Mouse (Mus musculus): ENCODE measurements around the gene Trhde. TPM values are rescaled to one million over a fixed set of nuclear protein-coding genes. Genes with fewer than 3 reads are reported as not detected.

Gene Trhde
- polyA plus RNA-seq, 1 experiment from 2014 or later, result 0.52 TPM

DNA sequence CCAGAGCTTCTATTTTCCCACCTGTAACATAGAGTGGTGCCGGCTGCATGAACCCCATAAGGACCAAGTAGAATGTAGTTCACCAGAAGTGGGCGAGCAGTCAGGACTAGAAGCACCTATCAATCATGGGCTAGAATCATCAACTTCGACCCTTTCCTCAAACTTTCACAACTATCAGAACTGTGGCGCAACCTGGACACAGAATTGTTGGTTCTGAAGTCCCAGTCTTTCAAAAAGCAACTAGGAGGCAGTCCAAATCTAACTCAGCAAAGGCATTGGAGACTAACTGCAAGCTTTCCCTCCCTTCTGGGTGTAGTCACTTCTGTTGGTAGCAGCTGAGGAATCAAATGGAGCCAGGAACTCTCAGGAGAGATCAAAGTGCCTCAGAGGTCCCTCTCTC lies 2.6 kb downstream of the Trhde start:
- Histone ChIP-seq H3K27me3 (ENCODE audit: control insufficient read depth, insufficient read depth, low read length) (peaks cover 38% of the 10 kb centered on the region), H3K36me3 (ENCODE audit: control insufficient read depth, insufficient read depth, low read length) (no peaks in the 10 kb centered on the region), H3K4me2 (ENCODE audit: low read depth, severe bottlenecking) (no peak overlapping the region), H3K27ac (replicated peaks; ENCODE audit: low read depth, low read length) (no peak overlapping the region), H3K4me3 (ENCODE audit: low read depth, low read length) (no peak overlapping the region), H3K9ac (ENCODE audit: low read length) (no peak overlapping the region), H3K4me1 (ENCODE audit: control insufficient read depth, insufficient read depth, low read length) (0 out of 2 replicates have a peak, but pooled peaks cover 2% of the 10 kb centered on the region), H3K9me3 (ENCODE audit: control insufficient read depth, low read length) (no peaks in the 10 kb centered on the region)
- peak; percentile 20 for DNase-seq (ENCODE audit: low spot score)
- ATAC-seq (ENCODE audit: insufficient number of reproducible peaks, low FRiP score, low TSS enrichment, low read depth), result no peak
- 82% methylated on average over 4 of the region's 4 CpGs for whole genome bisulfite sequencing

DNA sequence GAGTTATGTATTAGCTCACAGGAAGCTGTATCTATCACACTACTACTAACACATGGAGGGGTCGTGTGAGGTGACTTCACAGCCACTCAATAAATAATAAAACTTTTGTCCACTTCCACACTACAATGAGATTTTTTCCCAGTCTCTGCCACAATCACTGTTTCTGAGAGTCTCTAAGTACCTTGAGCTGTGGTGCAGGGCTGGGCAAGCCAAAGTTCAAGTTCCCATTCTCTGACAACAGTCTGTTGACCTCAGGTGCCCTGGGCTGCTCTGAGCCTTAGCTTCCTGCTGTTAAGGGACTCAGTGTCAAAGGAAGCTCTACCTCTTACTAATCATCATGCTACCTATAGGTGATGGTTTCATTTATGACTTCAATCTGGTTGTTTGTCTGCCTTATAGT lies 3.3 kb downstream of the Trhde start:
- no peak overlapping the region for H3K4me2 ChIP-seq (ENCODE audit: low read depth, severe bottlenecking)
- no peaks in the 10 kb centered on the region for H3K36me3 ChIP-seq (ENCODE audit: control insufficient read depth, insufficient read depth, low read length)
- no peaks in the 10 kb centered on the region for H3K9me3 ChIP-seq (ENCODE audit: control insufficient read depth, low read length)
- H3K27ac ChIP-seq (replicated peaks; ENCODE audit: low read depth, low read length), result no peak overlapping the region
- WGBS, result 33% methylated on average over 1 of the region's 1 CpGs
- no peak overlapping the region for H3K4me3 ChIP-seq (ENCODE audit: low read depth, low read length)
- H3K27me3 ChIP-seq (ENCODE audit: control insufficient read depth, insufficient read depth, low read length), result peaks cover 38% of the 10 kb centered on the region
- DNase-seq (ENCODE audit: low spot score) (peak; percentile 21), ATAC-seq (ENCODE audit: insufficient number of reproducible peaks, low FRiP score, low TSS enrichment, low read depth) (no peak)
- H3K9ac ChIP-seq (ENCODE audit: low read length), result no peak overlapping the region
- 0 out of 2 replicates have a peak, but pooled peaks cover 2% of the 10 kb centered on the region for H3K4me1 ChIP-seq (ENCODE audit: control insufficient read depth, insufficient read depth, low read length)

DNA sequence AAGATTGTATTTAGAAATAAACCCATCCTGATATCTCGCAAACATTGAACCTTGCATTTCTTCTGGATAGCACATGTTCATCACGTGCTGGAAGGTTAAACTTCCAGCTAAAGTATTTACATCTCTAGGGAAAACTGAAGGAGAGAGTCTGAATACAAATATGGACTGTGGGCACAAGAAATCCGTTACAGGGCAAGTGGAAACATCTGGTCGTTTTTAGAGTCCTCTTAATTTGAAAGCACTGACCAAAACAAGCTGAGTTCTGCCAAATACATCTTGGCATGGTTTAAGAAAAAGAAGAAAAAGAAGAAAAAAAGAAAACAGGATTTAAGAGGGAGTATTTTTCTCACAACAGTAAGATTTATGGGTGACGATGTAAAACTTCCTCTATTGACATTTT lies 3.9 kb downstream of the Trhde start:
- WGBS, result 34% methylated on average over 5 of the region's 5 CpGs
- 0 out of 2 replicates have a peak, but pooled peaks cover 2% of the 10 kb centered on the region for H3K4me1 ChIP-seq (ENCODE audit: control insufficient read depth, insufficient read depth, low read length)
- no peak overlapping the region for H3K4me3 ChIP-seq (ENCODE audit: low read depth, low read length)
- H3K27me3 ChIP-seq (ENCODE audit: control insufficient read depth, insufficient read depth, low read length), result peaks cover 35% of the 10 kb centered on the region
- no peak overlapping the region for H3K27ac ChIP-seq (replicated peaks; ENCODE audit: low read depth, low read length)
- no peak overlapping the region for H3K4me2 ChIP-seq (ENCODE audit: low read depth, severe bottlenecking)
- H3K9ac ChIP-seq (ENCODE audit: low read length), result no peak overlapping the region
- DNase-seq (ENCODE audit: low spot score), result no peak
- ATAC-seq (ENCODE audit: insufficient number of reproducible peaks, low FRiP score, low TSS enrichment, low read depth), result no peak
- no peaks in the 10 kb centered on the region for H3K36me3 ChIP-seq (ENCODE audit: control insufficient read depth, insufficient read depth, low read length)
- H3K9me3 ChIP-seq (ENCODE audit: control insufficient read depth, low read length), result no peaks in the 10 kb centered on the region

DNA sequence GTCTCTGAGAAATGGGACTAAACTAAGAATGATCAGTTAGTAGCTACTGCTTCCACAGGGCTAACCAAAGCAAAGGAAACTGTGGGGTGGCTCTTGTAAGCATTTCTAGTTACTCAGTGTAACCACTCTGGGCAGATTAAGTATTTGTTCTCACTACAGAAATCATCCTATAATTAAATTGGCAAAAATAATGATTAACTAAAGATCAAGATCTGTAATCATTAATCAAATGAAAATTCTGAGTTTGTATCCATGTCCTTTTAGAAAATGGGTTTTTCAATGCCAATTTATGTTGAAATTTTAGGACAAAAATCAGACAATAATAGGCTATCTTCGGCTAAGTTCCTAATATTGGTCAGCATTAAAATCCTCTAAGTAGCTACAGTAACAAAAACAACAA lies 4.4 kb downstream of the Trhde start:
- peaks cover 31% of the 10 kb centered on the region for H3K27me3 ChIP-seq (ENCODE audit: control insufficient read depth, insufficient read depth, low read length)
- DNase-seq (ENCODE audit: low spot score), result no peak
- no peak overlapping the region for H3K4me3 ChIP-seq (ENCODE audit: low read depth, low read length)
- 0 out of 2 replicates have a peak, but pooled peaks cover 2% of the 10 kb centered on the region for H3K4me1 ChIP-seq (ENCODE audit: control insufficient read depth, insufficient read depth, low read length)
- no peaks in the 10 kb centered on the region for H3K9me3 ChIP-seq (ENCODE audit: control insufficient read depth, low read length)
- H3K27ac ChIP-seq (replicated peaks; ENCODE audit: low read depth, low read length), result no peak overlapping the region
- 87% methylated on average over 1 of the region's 1 CpGs for whole genome bisulfite sequencing
- H3K4me2 ChIP-seq (ENCODE audit: low read depth, severe bottlenecking), result no peak overlapping the region
- H3K9ac ChIP-seq (ENCODE audit: low read length), result no peak overlapping the region
- ATAC-seq (ENCODE audit: insufficient number of reproducible peaks, low FRiP score, low TSS enrichment, low read depth), result no peak
- no peaks in the 10 kb centered on the region for H3K36me3 ChIP-seq (ENCODE audit: control insufficient read depth, insufficient read depth, low read length)

DNA sequence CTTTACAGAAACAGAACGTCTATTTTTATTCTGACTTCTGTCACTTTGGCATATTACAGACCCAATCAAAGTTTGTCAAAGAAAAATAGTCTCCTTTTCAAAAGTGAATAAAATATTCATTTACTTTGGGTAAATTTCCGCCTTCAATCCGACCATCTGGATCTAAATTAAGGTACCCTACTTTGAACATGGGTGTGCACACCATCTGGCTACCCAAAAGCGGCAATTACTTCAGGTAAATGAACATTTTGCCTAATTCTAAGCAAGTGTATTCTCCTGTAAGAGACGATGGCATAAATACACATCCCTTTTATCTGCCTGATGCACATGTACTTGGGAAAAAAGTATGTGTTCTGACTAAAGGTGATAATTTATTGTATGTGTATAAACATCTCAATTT lies 5.2 kb downstream of the Trhde start:
- Histone ChIP-seq H3K27ac (replicated peaks; ENCODE audit: low read depth, low read length) (no peak overlapping the region), H3K4me3 (ENCODE audit: low read depth, low read length) (no peak overlapping the region), H3K4me2 (ENCODE audit: low read depth, severe bottlenecking) (no peak overlapping the region), H3K9ac (ENCODE audit: low read length) (no peak overlapping the region), H3K9me3 (ENCODE audit: control insufficient read depth, low read length) (no peaks in the 10 kb centered on the region), H3K36me3 (ENCODE audit: control insufficient read depth, insufficient read depth, low read length) (no peaks in the 10 kb centered on the region), H3K4me1 (ENCODE audit: control insufficient read depth, insufficient read depth, low read length) (no peaks in the 10 kb centered on the region), H3K27me3 (ENCODE audit: control insufficient read depth, insufficient read depth, low read length) (peaks cover 24% of the 10 kb centered on the region)
- DNase-seq (ENCODE audit: low spot score) (no peak), ATAC-seq (ENCODE audit: insufficient number of reproducible peaks, low FRiP score, low TSS enrichment, low read depth) (no peak)
- WGBS, result 77% methylated on average over 5 of the region's 5 CpGs

DNA sequence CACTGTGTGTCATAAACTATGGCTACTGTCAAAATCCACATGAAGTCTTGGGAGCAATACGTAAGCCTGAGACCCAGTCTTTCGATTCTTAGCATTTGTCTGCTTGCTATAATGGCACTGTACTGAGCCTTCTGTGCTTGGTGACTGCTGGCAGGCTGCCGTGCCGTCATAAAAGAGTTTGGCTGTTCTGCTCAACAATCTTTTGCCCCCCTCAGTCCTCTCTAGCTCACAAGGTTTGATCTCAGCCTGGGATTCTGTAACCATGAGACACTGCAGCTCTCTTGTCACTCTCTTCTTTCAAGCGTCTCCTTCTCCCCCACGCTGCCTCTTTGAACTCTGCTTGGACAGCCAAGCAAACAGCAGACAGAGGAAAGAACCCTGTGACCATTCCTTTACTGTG lies 7.9 kb downstream of the Trhde start:
- no peak for DNase-seq (ENCODE audit: low spot score)
- no peaks in the 10 kb centered on the region for H3K9me3 ChIP-seq (ENCODE audit: control insufficient read depth, low read length)
- no peak overlapping the region for H3K27ac ChIP-seq (replicated peaks; ENCODE audit: low read depth, low read length)
- no peak for ATAC-seq (ENCODE audit: insufficient number of reproducible peaks, low FRiP score, low TSS enrichment, low read depth)
- H3K4me3 ChIP-seq (ENCODE audit: low read depth, low read length), result no peak overlapping the region
- 50% methylated on average over 6 of the region's 6 CpGs for WGBS
- H3K27me3 ChIP-seq (ENCODE audit: control insufficient read depth, insufficient read depth, low read length), result no peaks in the 10 kb centered on the region
- no peaks in the 10 kb centered on the region for H3K4me1 ChIP-seq (ENCODE audit: control insufficient read depth, insufficient read depth, low read length)
- H3K9ac ChIP-seq (ENCODE audit: low read length), result no peak overlapping the region
- H3K36me3 ChIP-seq (ENCODE audit: control insufficient read depth, insufficient read depth, low read length), result no peaks in the 10 kb centered on the region
- H3K4me2 ChIP-seq (ENCODE audit: low read depth, severe bottlenecking), result no peak overlapping the region

DNA sequence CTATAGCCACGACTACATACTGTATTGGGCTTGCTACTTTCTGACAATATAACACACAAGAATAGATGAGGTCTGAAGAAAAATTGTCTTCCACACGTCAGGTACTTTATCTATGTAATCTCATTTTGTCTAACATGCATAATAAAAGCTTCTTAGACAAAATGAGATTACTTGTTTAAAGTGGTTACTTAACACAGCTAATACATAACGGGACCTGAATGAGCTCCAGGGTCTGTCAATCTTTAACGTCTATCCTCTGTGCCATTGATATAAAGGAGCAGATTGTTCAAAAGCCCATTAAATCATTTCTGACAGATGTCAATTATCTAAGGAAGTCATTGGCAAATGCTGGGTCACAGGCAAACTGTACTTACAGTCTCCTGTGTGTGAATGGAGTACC lies 36.2 kb downstream of the Trhde start:
- Histone ChIP-seq H3K4me3 (ENCODE audit: low read depth, low read length) (no peak overlapping the region), H3K27me3 (ENCODE audit: control insufficient read depth, insufficient read depth, low read length) (no peaks in the 10 kb centered on the region), H3K27ac (replicated peaks; ENCODE audit: low read depth, low read length) (no peak overlapping the region), H3K36me3 (ENCODE audit: control insufficient read depth, insufficient read depth, low read length) (no peaks in the 10 kb centered on the region), H3K4me2 (ENCODE audit: low read depth, severe bottlenecking) (no peak overlapping the region), H3K4me1 (ENCODE audit: control insufficient read depth, insufficient read depth, low read length) (no peaks in the 10 kb centered on the region), H3K9me3 (ENCODE audit: control insufficient read depth, low read length) (no peaks in the 10 kb centered on the region), H3K9ac (ENCODE audit: low read length) (no peak overlapping the region)
- WGBS, result 89% methylated on average over 4 of the region's 4 CpGs
- DNase-seq (ENCODE audit: low spot score) (no peak), ATAC-seq (ENCODE audit: insufficient number of reproducible peaks, low FRiP score, low TSS enrichment, low read depth) (no peak)

DNA sequence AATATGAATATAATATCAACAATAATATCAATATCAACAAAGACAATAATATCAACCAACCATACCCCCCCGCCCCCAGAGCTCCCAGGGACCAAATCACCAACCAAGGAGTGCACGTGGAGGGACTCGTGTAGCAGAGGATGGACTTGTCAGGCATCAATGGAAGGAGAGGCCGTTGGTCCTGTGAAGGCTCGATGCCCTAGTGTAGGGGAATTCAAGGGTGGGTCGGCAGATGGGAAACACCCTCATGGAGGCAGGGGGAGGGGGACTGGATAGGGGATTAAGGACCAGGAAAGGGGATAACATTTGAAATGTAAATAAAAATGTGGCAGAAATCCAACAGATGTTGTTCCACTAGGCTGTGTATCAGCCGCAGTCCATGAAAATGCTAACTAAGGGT lies 40.0 kb downstream of the Trhde start:
- DNase-seq (ENCODE audit: low spot score) (no peak), ATAC-seq (ENCODE audit: insufficient number of reproducible peaks, low FRiP score, low TSS enrichment, low read depth) (no peak)
- Histone ChIP-seq H3K36me3 (ENCODE audit: control insufficient read depth, insufficient read depth, low read length) (no peaks in the 10 kb centered on the region), H3K4me2 (ENCODE audit: low read depth, severe bottlenecking) (no peak overlapping the region), H3K4me3 (ENCODE audit: low read depth, low read length) (no peak overlapping the region), H3K9me3 (ENCODE audit: control insufficient read depth, low read length) (no peaks in the 10 kb centered on the region), H3K9ac (ENCODE audit: low read length) (no peak overlapping the region), H3K4me1 (ENCODE audit: control insufficient read depth, insufficient read depth, low read length) (no peaks in the 10 kb centered on the region), H3K27me3 (ENCODE audit: control insufficient read depth, insufficient read depth, low read length) (no peaks in the 10 kb centered on the region), H3K27ac (replicated peaks; ENCODE audit: low read depth, low read length) (no peak overlapping the region)
- 92% methylated on average over 7 of the region's 7 CpGs for WGBS

DNA sequence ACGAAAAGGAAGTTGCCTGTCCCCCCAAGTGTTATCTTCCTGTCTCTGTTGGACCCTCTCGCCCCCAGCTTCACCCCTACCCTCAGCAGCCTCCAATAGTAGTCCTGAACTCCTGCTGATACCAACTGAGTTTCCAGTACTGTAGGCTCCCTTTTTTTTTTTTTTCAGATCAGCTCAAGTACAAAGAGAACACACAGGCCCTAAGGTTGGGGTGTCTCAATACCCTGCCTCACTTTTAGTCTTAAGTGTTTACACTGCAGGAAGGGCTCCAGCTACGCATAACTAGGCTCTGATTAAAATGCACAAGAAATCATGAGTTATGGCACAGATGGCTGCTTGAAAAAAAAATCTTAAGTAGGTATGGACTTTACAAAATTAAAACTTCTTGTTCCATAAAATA lies 42.9 kb downstream of the Trhde start:
- Histone ChIP-seq H3K9me3 (ENCODE audit: control insufficient read depth, low read length) (no peaks in the 10 kb centered on the region), H3K27me3 (ENCODE audit: control insufficient read depth, insufficient read depth, low read length) (no peaks in the 10 kb centered on the region), H3K4me1 (ENCODE audit: control insufficient read depth, insufficient read depth, low read length) (no peaks in the 10 kb centered on the region), H3K4me2 (ENCODE audit: low read depth, severe bottlenecking) (no peak overlapping the region), H3K9ac (ENCODE audit: low read length) (no peak overlapping the region), H3K4me3 (ENCODE audit: low read depth, low read length) (no peak overlapping the region), H3K27ac (replicated peaks; ENCODE audit: low read depth, low read length) (no peak overlapping the region), H3K36me3 (ENCODE audit: control insufficient read depth, insufficient read depth, low read length) (no peaks in the 10 kb centered on the region)
- 64% methylated on average over 3 of the region's 3 CpGs for WGBS
- ATAC-seq (ENCODE audit: insufficient number of reproducible peaks, low FRiP score, low TSS enrichment, low read depth), result no peak
- DNase-seq (ENCODE audit: low spot score), result no peak
